Mouse (Mus musculus) hindbrain, postnatal 0 days (tissue): Measurements from ENCODE around the gene Ltbp1. TPM values are rescaled to one million over a fixed set of nuclear protein-coding genes. Genes with fewer than 3 reads are reported as not detected.

Experiments used
- ATAC-seq: fragments of 200-750 bp; cut with Nextera tagmentation; 2 replicates; pipeline ENCODE4 v1.8.0; 2017; ENCODE audit warnings: mild to moderate bottlenecking, moderate TSS enrichment, moderate library complexity
- DNase-seq: peaks from one replicate; pipeline ENCODE4 v3.0.0-alpha.2; 2015; ENCODE audit warnings: low spot score
- H3K27ac ChIP-seq: fragments of 300-500 bp; sonication (generic); 2 replicates; pipeline ENCODE4 v1.5.1; 2014; ENCODE audit warnings: mild to moderate bottlenecking
- H3K27me3 ChIP-seq: fragments of 300-500 bp; sonication (generic); 2 replicates; pipeline ENCODE4 v1.6.1; 2014; ENCODE audit warnings: low read length, mixed read lengths; ENCODE audit not compliant: insufficient read depth
- H3K36me3 ChIP-seq: fragments of 300-500 bp; sonication (generic); 2 replicates; pipeline ENCODE4 v1.6.1; 2014; ENCODE audit warnings: low read length, mixed read lengths; ENCODE audit not compliant: insufficient read depth
- H3K4me1 ChIP-seq: fragments of 300-500 bp; sonication (generic); 2 replicates; pipeline ENCODE4 v1.6.1; 2014; ENCODE audit warnings: antibody characterized with exemption, low read length, mixed read lengths; ENCODE audit not compliant: insufficient read depth
- H3K4me2 ChIP-seq: fragments of 300-500 bp; sonication (generic); 2 replicates; pipeline ENCODE4 v1.6.1; 2014; ENCODE audit warnings: low read depth, mild to moderate bottlenecking, low read length, moderate library complexity, mixed read lengths
- H3K4me3 ChIP-seq: fragments of 300-500 bp; sonication (generic); 2 replicates; pipeline ENCODE4 v1.5.1; 2014; ENCODE audit warnings: low read length
- H3K9ac ChIP-seq: fragments of 300-500 bp; sonication (generic); replicated peaks from 2 replicates; pipeline ENCODE4 v1.6.1; 2014; ENCODE audit warnings: mild to moderate bottlenecking, low read length, moderate library complexity, mixed read lengths
- H3K9me3 ChIP-seq: fragments of 300-500 bp; sonication (generic); 2 replicates; pipeline ENCODE4 v1.6.1; 2016; ENCODE audit warnings: low read length, mixed read lengths
- CTCF ChIP-seq: IDR thresholded peaks from 2 replicates; pipeline ENCODE4 v1.5.1; 2016; ENCODE audit warnings: antibody characterized with exemption, control low read depth, low read depth
- whole genome bisulfite sequencing: fragments of 180-500 bp; shearing (Covaris S2); extraction: QIAGEN DNeasy Blood & Tissue Kit; methylation state at CpG from one replicate; pipeline ENCODE4 v1.1.7; 2014; 5-methylcytosine and 5-hydroxymethylcytosine counted together
- polyA plus RNA-seq: library from polyadenylated mRNA; unstranded; fragments of >200 nt; fragmentation: Nextera tagmentation; extraction: Ambion mirVana; gene quantifications from 2 replicates; pipeline ENCODE4 v1.2.1, GENCODE M21; 2015
- total RNA-seq: library from RNA; depleted of rRNA; stranded (reverse); fragments of >200 nt; gene quantifications from 2 replicates; pipeline ENCODE4 v1.2.3, GENCODE M21; 2014

The Ltbp1 gene
- total and polyA plus RNA-seq, 2 experiments from 2014 or later: 1.7 to 5.0 TPM

DNA sequence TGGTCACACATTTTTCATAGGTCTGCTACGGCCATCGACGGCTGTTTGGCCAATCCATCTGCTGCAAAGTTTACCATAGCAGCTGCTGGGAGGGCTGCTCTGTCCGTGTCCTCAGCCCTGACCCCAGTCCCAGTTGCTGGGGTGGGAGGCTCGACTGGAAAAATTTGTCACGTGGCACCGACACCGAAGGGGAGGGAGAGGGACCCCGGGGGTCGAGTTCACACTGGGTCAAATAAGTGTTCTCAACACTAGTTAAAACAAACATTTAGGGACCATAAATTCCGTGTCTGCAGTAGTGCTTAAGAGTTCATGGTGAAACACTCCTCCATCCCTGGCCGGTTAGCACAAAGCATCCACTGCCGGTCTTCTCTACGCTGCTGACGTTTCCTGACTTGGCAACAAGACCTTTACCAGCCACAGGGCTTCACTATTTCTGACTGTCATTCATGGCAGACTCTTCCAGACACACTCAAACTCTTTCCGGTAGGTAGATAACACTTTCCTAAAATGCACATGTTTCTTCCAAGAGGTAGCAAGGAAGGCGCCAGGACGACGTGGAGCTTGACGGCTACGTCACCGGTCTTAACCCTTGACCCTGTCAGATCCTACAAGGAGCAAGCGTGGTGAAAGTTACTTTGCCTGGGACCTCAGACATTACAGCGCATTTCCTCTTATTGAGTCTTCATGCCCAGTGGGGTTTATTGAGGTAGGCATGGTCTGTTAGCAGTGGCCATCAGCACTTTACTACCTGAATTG is 9.4 kb downstream of the Ltbp1 start:
- H3K4me1 ChIP-seq: 0 out of 2 replicates have a peak, but pooled peaks cover 2% of the 10 kb centered on the region
- no peak overlapping the region for H3K4me3 ChIP-seq
- ATAC-seq: no peak
- no peak overlapping the region for H3K4me2 ChIP-seq
- no peaks in the 10 kb centered on the region for H3K9me3 ChIP-seq
- DNase-seq: no peak
- TF ChIP-seq CTCF: no peak
- no peak overlapping the region for H3K9ac ChIP-seq
- 77% methylated on average over 24 of the region's 24 CpGs for WGBS
- H3K27ac ChIP-seq: no peak overlapping the region
- no peaks in the 10 kb centered on the region for H3K36me3 ChIP-seq
- H3K27me3 ChIP-seq: peaks cover 4% of the 10 kb centered on the region; the same call in 1 of the 2 replicates

DNA sequence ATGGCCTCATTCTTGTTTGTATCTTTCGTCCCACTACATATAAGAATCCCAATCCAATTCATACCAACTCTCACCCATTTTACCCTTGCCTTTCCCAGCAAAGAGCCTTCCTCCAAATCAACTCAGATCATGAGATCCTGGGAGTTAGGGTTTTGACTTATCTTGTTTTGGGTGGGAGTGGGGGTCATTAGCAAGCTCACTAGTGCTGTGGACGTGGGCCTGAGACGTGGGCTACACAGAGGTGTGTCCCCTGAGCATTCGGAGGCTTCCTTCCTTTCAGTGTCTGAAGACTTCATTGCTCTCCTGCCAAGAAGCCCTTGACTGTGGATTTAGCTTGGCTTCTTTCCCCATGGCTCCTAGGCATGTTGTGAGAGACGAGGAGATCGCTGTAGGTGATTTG is 10.2 kb downstream of the Ltbp1 start:
- no peak for TF ChIP-seq CTCF
- Histone ChIP-seq H3K4me3 (no peak overlapping the region), H3K4me1 (0 out of 2 replicates have a peak, but pooled peaks cover 4% of the 10 kb centered on the region), H3K4me2 (no peak overlapping the region), H3K36me3 (no peaks in the 10 kb centered on the region), H3K27ac (no peak overlapping the region), H3K9me3 (no peaks in the 10 kb centered on the region), H3K9ac (no peak overlapping the region), H3K27me3 (peaks cover 4% of the 10 kb centered on the region; the same call in 1 of the 2 replicates)
- DNase-seq (no peak), ATAC-seq (no peak)
- 72% methylated on average over 6 of the region's 6 CpGs for WGBS

GRCm38 (mm10) chr17:75017423-75017822 is 12.1 kb downstream of the Ltbp1 start:
- peak; percentile 71 for TF ChIP-seq CTCF
- H3K4me3 ChIP-seq: no peak overlapping the region
- peak; percentile 46 for DNase-seq
- H3K4me2 ChIP-seq: no peak overlapping the region
- no peak overlapping the region for H3K27ac ChIP-seq
- peaks cover under 1% of the 10 kb centered on the region; the same call in 1 of the 2 replicates for H3K27me3 ChIP-seq
- WGBS: 58% methylated on average over 7 of the region's 7 CpGs
- 0 out of 2 replicates have a peak, but pooled peaks cover 4% of the 10 kb centered on the region for H3K4me1 ChIP-seq
- no peak overlapping the region for H3K9ac ChIP-seq
- ATAC-seq: peak; percentile 39
- no peaks in the 10 kb centered on the region for H3K36me3 ChIP-seq
- H3K9me3 ChIP-seq: no peaks in the 10 kb centered on the region

DNA sequence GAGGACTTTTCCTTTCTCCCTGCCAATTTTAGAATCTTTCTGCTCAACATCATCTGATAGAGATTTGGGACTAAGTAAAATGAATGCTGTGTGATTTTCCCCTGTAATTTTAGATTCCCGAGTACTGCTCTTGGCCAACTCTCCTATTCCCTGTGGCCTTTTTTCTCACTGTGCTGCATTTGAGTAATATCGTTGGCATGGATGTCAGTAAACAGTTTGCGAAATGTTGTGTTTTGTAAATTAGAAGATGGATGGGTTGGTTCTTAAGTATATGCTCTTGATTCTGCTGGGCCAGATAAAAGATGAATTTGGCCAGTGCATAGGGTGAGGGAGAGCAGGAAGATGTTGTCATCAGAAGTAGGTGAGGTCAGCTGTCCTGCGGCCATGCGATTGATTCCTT is 12.8 kb downstream of the Ltbp1 start:
- no peaks in the 10 kb centered on the region for H3K27me3 ChIP-seq
- no peak for TF ChIP-seq CTCF

GRCm38 (mm10) chr17:75020026-75020425 is 14.7 kb downstream of the Ltbp1 start:
- Histone ChIP-seq H3K36me3 (no peaks in the 10 kb centered on the region), H3K4me1 (0 out of 2 replicates have a peak, but pooled peaks cover 4% of the 10 kb centered on the region), H3K4me2 (no peak overlapping the region), H3K9ac (no peak overlapping the region), H3K27me3 (no peaks in the 10 kb centered on the region), H3K27ac (no peak overlapping the region), H3K4me3 (no peak overlapping the region), H3K9me3 (no peaks in the 10 kb centered on the region)
- DNase-seq: peak; percentile 37
- TF ChIP-seq CTCF: no peak
- ATAC-seq: peak; percentile 83
- WGBS: 10% methylated on average over 7 of the region's 7 CpGs

More for the DNA sequence above, 12.8 kb downstream of the Ltbp1 start:
- Histone ChIP-seq H3K27ac (no peak overlapping the region), H3K4me1 (0 out of 2 replicates have a peak, but pooled peaks cover 4% of the 10 kb centered on the region), H3K4me2 (no peak overlapping the region), H3K9me3 (no peaks in the 10 kb centered on the region), H3K36me3 (no peaks in the 10 kb centered on the region), H3K9ac (no peak overlapping the region), H3K4me3 (no peak overlapping the region)
- DNase-seq (no peak), ATAC-seq (no peak)
- WGBS: 75% methylated on average over 5 of the region's 5 CpGs

DNA sequence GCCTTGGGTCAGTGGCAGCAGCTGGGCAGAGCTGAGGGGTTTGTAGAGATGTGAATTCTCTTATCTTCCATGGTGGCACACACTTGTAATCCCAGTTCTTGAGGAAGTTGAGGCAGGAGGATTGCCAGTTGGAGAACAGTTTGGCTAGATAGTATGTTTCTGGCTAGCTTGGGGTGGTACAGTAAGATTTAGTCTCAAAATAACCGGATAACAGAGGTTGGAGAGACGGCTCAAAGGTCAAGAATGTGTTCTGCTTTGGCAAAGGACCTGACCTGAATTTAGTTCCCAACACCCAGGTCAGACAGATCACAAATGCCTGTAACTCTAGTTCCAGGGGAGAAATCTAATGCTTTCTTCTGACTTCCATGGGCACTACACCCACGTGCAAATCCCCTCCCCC is 15.3 kb downstream of the Ltbp1 start:
- no peak overlapping the region for H3K4me3 ChIP-seq
- no peaks in the 10 kb centered on the region for H3K9me3 ChIP-seq
- H3K4me2 ChIP-seq: no peak overlapping the region
- TF ChIP-seq CTCF: no peak
- no peak for ATAC-seq
- no peak overlapping the region for H3K27ac ChIP-seq
- H3K4me1 ChIP-seq: 0 out of 2 replicates have a peak, but pooled peaks cover 4% of the 10 kb centered on the region
- WGBS: 63% methylated on average over 3 of the region's 3 CpGs
- H3K27me3 ChIP-seq: no peaks in the 10 kb centered on the region
- no peaks in the 10 kb centered on the region for H3K36me3 ChIP-seq
- no peak overlapping the region for H3K9ac ChIP-seq
- no peak for DNase-seq
